Mouse (Mus musculus) neutrophil, adult 5-6 weeks (primary cell): ENCODE results near the gene Nup188. TPM values are rescaled to one million over a fixed set of nuclear protein-coding genes. Genes with fewer than 3 reads are reported as not detected.

ENCODE experiments used
- ATAC-seq: fragments of 151-379, 151-347 bp; 2 replicates; pipeline ENCODE4 v1.8.0; 2017; ENCODE audit warnings: mild to moderate bottlenecking, moderate TSS enrichment; ENCODE audit not compliant: insufficient number of reproducible peaks, poor library complexity, low FRiP score, severe bottlenecking; ENCODE audit errors: extremely low read depth
- total RNA-seq: library from RNA; stranded (forward); fragments of 200-1000 nt; gene quantifications from 2 replicates; pipeline ENCODE4 v1.2.3, GENCODE M21; 2017

The Nup188 gene
- total RNA-seq, 1 experiment from 2014 or later = 14.8 TPM

- no peak for ATAC-seq
Observed at GRCm38 (mm10) chr2:30255631-30256395, 30.4 kb upstream of the Nup188 start.

GRCm38 (mm10) chr2:30256616-30257350 lies 29.4 kb upstream of the Nup188 start:
- no peak for ATAC-seq

GRCm38 (mm10) chr2:30257699-30258460 lies 28.3 kb upstream of the Nup188 start:
- no peak for ATAC-seq

GRCm38 (mm10) chr2:30258600-30258999 lies 27.6 kb upstream of the Nup188 start:
- ATAC-seq = no peak

- no peak for ATAC-seq
Observed at GRCm38 (mm10) chr2:30259131-30260064, 26.8 kb upstream of the Nup188 start.

- no peak for ATAC-seq
Observed at GRCm38 (mm10) chr2:30261064-30261736, 25.0 kb upstream of the Nup188 start.

- no peak for ATAC-seq
Observed at GRCm38 (mm10) chr2:30261921-30262839, 24.0 kb upstream of the Nup188 start.

GRCm38 (mm10) chr2:30262840-30263441 lies 23.3 kb upstream of the Nup188 start:
- ATAC-seq = no peak

- ATAC-seq = no peak
Observed at GRCm38 (mm10) chr2:30263811-30264210, 22.4 kb upstream of the Nup188 start.

GRCm38 (mm10) chr2:30264671-30265519 lies 21.3 kb upstream of the Nup188 start:
- ATAC-seq = no peak

GRCm38 (mm10) chr2:30265767-30266253 lies 20.4 kb upstream of the Nup188 start, which contains the start of gene Phyhd1:
Gene Phyhd1, plus strand, starts transcription at chr2:30266203.
- ATAC-seq = no peak

- no peak for ATAC-seq
Observed at GRCm38 (mm10) chr2:30266392-30266941, 19.7 kb upstream of the Nup188 start.

- ATAC-seq = no peak
Observed at GRCm38 (mm10) chr2:30267466-30267865, 18.7 kb upstream of the Nup188 start.

- ATAC-seq = no peak
Observed at GRCm38 (mm10) chr2:30268371-30268770, 17.8 kb upstream of the Nup188 start.

- no peak for ATAC-seq
Observed at GRCm38 (mm10) chr2:30269241-30269990, 16.8 kb upstream of the Nup188 start.
